Mouse (Mus musculus): ENCODE data around the gene Arl6ip5. TPM values are rescaled to one million over a fixed set of nuclear protein-coding genes. Genes with fewer than 3 reads are reported as not detected.

Arl6ip5 gene
- total RNA-seq, 2 experiments from 2014 or later: 120 to 128 TPM

GRCm38 (mm10) chr6:97266661-97267060, 56.2 kb downstream of the Arl6ip5 start:
- intact Hi-C loops (cut with DNase I): no loop called here
- DNase-seq: no peak

GRCm38 (mm10) chr6:97267132-97267531, 56.6 kb downstream of the Arl6ip5 start:
- no peak for DNase-seq
- intact Hi-C loops (cut with DNase I): no loop called here

- intact Hi-C loops (cut with DNase I): no loop called here
Measured at GRCm38 (mm10) chr6:97269596-97269995, 59.1 kb downstream of the Arl6ip5 start.

GRCm38 (mm10) chr6:97272349-97272748, 61.9 kb downstream of the Arl6ip5 start:
- DNase-seq: no peak
- intact Hi-C loops (cut with DNase I): no loop called here

More at GRCm38 (mm10) chr6:97269596-97269995, 59.1 kb downstream of the Arl6ip5 start:
- DNase-seq: no peak

- no peak for DNase-seq
- intact Hi-C loops (cut with DNase I): no loop called here
Measured at GRCm38 (mm10) chr6:97273058-97273710, 62.7 kb downstream of the Arl6ip5 start.

- intact Hi-C loops (cut with DNase I): no loop called here
- DNase-seq: no peak
Measured at GRCm38 (mm10) chr6:97273777-97274176, 63.3 kb downstream of the Arl6ip5 start.

- intact Hi-C loops (cut with DNase I): loop anchor here (5.0 kb wide), 3 partner anchors 37 to 467 kb away; no protein-coding TSS in a partner anchor
- no peak for DNase-seq
Measured at GRCm38 (mm10) chr6:97275760-97276159, 65.3 kb downstream of the Arl6ip5 start.

- peak; percentile 63 to 64 for DNase-seq
Measured at GRCm38 (mm10) chr6:97276366-97276765, 65.9 kb downstream of the Arl6ip5 start.

GRCm38 (mm10) chr6:97276890-97277497, 66.5 kb downstream of the Arl6ip5 start:
- intact Hi-C loops (cut with DNase I): loop anchor here (5.0 kb wide), 3 partner anchors 35 to 465 kb away; no protein-coding TSS in a partner anchor
- peak in 1 of 2 experiments; percentile 26 for DNase-seq

More at GRCm38 (mm10) chr6:97276366-97276765, 65.9 kb downstream of the Arl6ip5 start:
- intact Hi-C loops (cut with DNase I): loop anchor here (5.0 kb wide), 3 partner anchors 36 to 466 kb away; no protein-coding TSS in a partner anchor

- intact Hi-C loops (cut with DNase I): loop anchor here (1.0 to 5.0 kb wide), 6 partner anchors 26 to 464 kb away; partner anchors contain the start of gene Lmod3
Measured at GRCm38 (mm10) chr6:97278014-97278787, 67.7 kb downstream of the Arl6ip5 start.

GRCm38 (mm10) chr6:97278878-97279277, 68.4 kb downstream of the Arl6ip5 start:
- peak in 1 of 2 experiments; percentile 35 for DNase-seq

More at GRCm38 (mm10) chr6:97278014-97278787, 67.7 kb downstream of the Arl6ip5 start:
- DNase-seq: peak; percentile 82 to 84

More at GRCm38 (mm10) chr6:97278878-97279277, 68.4 kb downstream of the Arl6ip5 start:
- intact Hi-C loops (cut with DNase I): loop anchor here (1.0 to 5.0 kb wide), 6 partner anchors 27 to 463 kb away; partner anchors contain the start of gene Lmod3

Other genes with a start within 250 kb of the Arl6ip5 start
- not detected for gene Fam19a4, start 150.3 kb upstream of the Arl6ip5 start, total RNA-seq (2021)
- gene Eogt, start 61.5 kb upstream of the Arl6ip5 start, total RNA-seq (2021): 10 to 100 TPM; 14.5 to 17.0 TPM
- gene Tmf1, start 31.6 kb upstream of the Arl6ip5 start, total RNA-seq (2021): 10 to 100 TPM; 38.5 to 39.7 TPM
- gene Uba3, start 5.0 kb upstream of the Arl6ip5 start, total RNA-seq (2021): 10 to 100 TPM; 53.0 to 61.3 TPM
- 10 to 100 TPM; 57.6 to 64.6 TPM for gene Lmod3, start 42.1 kb downstream of the Arl6ip5 start, total RNA-seq (2021)

Data from heart, postnatal 36 days (tissue).